Mouse (Mus musculus): ENCODE results near the gene Slc38a4. TPM values are rescaled to one million over a fixed set of nuclear protein-coding genes. Genes with fewer than 3 reads are reported as not detected.

Slc38a4 gene
- total RNA-seq, 4 experiments from 2014 or later: 4.0 to 6.1 (median 4.8) TPM

GRCm38 (mm10) chr15:96966326-96966725 lies 89.4 kb downstream of the Slc38a4 start:
- DNase-seq: no peak

- DNase-seq: no peak
Observed at GRCm38 (mm10) chr15:96963735-96964134, 92.0 kb downstream of the Slc38a4 start.

GRCm38 (mm10) chr15:96963318-96963717 lies 92.4 kb downstream of the Slc38a4 start:
- no peak for DNase-seq

- no peak for DNase-seq
Observed at GRCm38 (mm10) chr15:96960343-96960742, 95.4 kb downstream of the Slc38a4 start.

- no peak for DNase-seq
Observed at GRCm38 (mm10) chr15:96959247-96959646, 96.5 kb downstream of the Slc38a4 start.

GRCm38 (mm10) chr15:96956699-96957098 lies 99.1 kb downstream of the Slc38a4 start:
- no peak for DNase-seq

- no peak for DNase-seq
Observed at GRCm38 (mm10) chr15:96954389-96954788, 101.4 kb downstream of the Slc38a4 start.

GRCm38 (mm10) chr15:96953938-96954238 lies 101.9 kb downstream of the Slc38a4 start:
- no peak for DNase-seq

- no peak for DNase-seq
Observed at GRCm38 (mm10) chr15:96953112-96953937, 102.4 kb downstream of the Slc38a4 start.

GRCm38 (mm10) chr15:96952488-96952887 lies 103.3 kb downstream of the Slc38a4 start:
- DNase-seq: no peak

GRCm38 (mm10) chr15:96951783-96952182 lies 104.0 kb downstream of the Slc38a4 start:
- DNase-seq: no peak

- DNase-seq: no peak
Observed at GRCm38 (mm10) chr15:96948471-96948870, 107.3 kb downstream of the Slc38a4 start.

Other genes starting within 250 kb of the Slc38a4 start
- 10 to 100 TPM; 23.1 to 47.0 (median 29.6) TPM for gene Pced1b, start 191.2 kb upstream of the Slc38a4 start, total RNA-seq (2022)
- 1 to 10 TPM; 7.2 to 8.3 (median 7.3) TPM for gene Amigo2, start 191.3 kb upstream of the Slc38a4 start, total RNA-seq (2022)

All from adrenal gland, adult 8-10 months (tissue).